Mouse (Mus musculus) adrenal gland, adult 10 weeks (tissue): Measurements from ENCODE around the gene Gm17581. TPM values are rescaled to one million over a fixed set of nuclear protein-coding genes. Genes with fewer than 3 reads are reported as not detected.

Experiments
- polyA plus RNA-seq: library from polyadenylated mRNA; stranded (reverse); fragments of 350-450 nt; fragmentation: Illumina TruSeq; extraction: RNeasy Lipid Tissue Mini Kit (QIAGEN cat#74804); gene quantifications from one replicate; pipeline ENCODE4 v1.2.3, GENCODE M21; 2014; ENCODE audit warnings: low read depth, low replicate concordance

Gm17581 gene
- not detected for polyA plus RNA-seq

GRCm38 (mm10) chr2:155735766-155736165, at the start of gene Gm17581:
Gene Gm17581 (minus strand): TSS chr2:155735866.

DNA sequence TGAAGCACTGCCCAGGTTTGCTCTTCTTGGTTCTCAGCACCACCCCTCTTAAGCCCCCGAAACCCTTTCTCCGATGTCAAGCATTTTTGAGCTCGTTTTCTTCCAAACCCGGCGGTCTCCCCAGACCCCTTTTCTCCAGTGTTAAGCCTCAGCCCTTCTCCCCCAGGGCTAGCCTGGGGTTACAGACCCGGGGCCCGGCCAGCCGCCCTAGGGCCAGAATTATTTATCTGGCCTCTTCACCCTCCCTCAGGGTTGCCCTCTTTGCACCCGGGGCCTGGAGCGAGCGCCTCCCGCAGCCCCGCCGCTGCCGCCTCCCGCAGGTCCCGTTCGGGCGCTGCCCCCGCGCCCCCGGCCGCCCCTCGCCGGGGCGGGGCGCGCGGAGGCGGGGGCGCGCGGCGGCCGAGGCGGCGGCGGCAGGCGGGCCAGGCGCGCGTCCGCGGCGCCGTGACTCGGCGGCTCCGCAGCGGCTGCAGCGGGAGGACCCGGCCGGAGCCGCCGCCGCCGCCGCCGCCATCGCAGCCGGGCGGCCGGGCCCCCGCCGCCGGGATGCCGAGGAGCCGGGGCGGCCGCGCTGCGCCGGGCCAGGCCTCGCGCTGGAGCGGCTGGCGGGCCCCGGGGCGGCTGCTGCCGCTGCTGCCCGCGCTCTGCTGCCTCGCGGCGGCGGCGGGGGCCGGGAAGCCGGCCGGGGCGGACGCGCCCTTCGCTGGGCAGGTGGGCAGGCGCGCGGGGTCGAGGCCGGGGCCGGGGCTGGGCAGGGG, 39.4 kb upstream of the Gm17581 start, which contains the start of gene Mmp24:
Mmp24 (plus strand) TSS at position 416 of the 758 bp plus-strand sequence.

GRCm38 (mm10) chr2:155751014-155751786, 15.5 kb upstream of the Gm17581 start, which contains the start of gene Procr:
Gene Procr (plus strand): TSS chr2:155751117.

DNA sequence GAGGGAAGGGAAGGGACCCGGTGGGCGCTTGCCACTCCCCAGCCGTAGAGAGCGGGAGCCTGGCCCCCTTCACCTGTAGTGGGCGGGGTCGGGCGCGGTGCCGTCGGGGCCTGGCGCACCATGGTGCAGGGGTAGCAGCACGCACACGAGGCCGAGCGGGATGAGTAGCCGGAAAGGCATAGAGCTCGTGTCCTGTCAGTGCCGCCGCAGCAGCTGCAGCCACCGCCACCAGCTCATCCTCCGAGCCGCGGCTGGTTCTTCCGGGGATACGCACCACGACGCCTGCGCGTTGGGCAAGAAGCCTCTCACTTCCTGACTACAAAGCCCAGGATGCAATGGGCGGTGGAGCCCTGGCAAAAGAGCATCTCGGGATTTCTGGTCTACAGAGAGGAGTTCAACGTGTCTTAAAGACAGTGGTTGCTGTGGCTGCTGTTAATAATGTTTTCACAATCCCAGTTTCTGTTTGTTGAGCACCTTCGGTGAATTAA, 6.5 kb downstream of the Gm17581 start, which contains the start of gene Edem2:
Edem2 (minus strand) TSS at position 318 of the 488 bp plus-strand sequence.

DNA sequence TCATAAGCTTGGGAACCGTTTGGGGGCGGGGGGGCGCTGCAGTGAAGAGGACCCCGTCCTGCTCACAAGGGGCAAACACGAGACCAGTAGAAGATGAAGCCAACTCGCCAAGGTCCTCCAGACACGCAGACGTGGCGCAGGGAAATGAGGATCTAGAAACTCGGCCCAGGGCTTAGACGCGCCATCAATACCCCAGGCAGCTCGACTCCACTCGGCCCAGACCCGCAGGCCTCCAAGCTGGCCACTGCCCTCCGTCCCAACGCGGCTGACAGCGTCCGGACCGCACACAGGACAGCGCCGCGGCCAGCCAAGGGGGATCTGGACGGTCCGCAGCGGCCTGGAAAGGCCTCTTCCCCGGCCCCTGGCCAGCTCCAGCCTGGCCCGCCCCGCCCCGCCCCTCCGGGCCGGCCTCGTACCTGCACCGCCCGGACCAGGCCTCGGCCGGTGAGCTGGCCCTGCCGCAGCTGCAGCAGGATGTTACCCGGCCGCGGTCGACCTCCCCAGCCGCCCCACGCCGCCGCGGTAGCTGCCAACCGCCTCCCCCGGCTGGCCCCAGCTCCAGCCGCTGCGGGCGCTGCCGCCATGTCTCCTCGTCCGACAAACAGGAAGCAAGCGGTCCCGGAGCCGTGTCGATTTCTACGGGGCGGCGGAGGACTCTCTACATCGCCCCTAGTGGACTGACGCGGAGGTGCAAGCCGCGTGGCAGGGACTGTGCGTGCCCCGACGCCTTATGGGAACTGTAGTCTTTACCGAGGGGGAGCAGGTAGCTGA, 43.8 kb downstream of the Gm17581 start, which contains the start of gene Trpc4ap:
Trpc4ap (minus strand) TSS at position 662 of the 771 bp plus-strand sequence.

Other genes starting within 250 kb of the Gm17581 start
- gene Acss2, start 217.9 kb downstream of the Gm17581 start, polyA plus RNA-seq = 46.7 TPM
- gene Ggt7, start 217.6 kb downstream of the Gm17581 start, polyA plus RNA-seq = 0.41 TPM
- gene Gss, start 143.1 kb downstream of the Gm17581 start, polyA plus RNA-seq = 10.0 TPM
- not detected for gene Myh7b, start 124.7 kb downstream of the Gm17581 start, polyA plus RNA-seq
- 135 TPM for gene Trpc4ap, start 43.5 kb downstream of the Gm17581 start, polyA plus RNA-seq
- 13.9 TPM for gene Edem2, start 6.4 kb downstream of the Gm17581 start, polyA plus RNA-seq
- gene Procr, start 15.3 kb upstream of the Gm17581 start, polyA plus RNA-seq = 26.1 TPM
- gene Mmp24, start 39.5 kb upstream of the Gm17581 start, polyA plus RNA-seq = 0.17 TPM
- gene BC029722, start 83.6 kb upstream of the Gm17581 start, polyA plus RNA-seq = 203 TPM
- 17.1 TPM for gene Eif6, start 91.1 kb upstream of the Gm17581 start, polyA plus RNA-seq
- 0.17 TPM for gene Fam83c, start 99.0 kb upstream of the Gm17581 start, polyA plus RNA-seq
- gene Uqcc1, start 194.4 kb upstream of the Gm17581 start, polyA plus RNA-seq = 74.9 TPM
- not detected for gene Gm15557, start 204.9 kb upstream of the Gm17581 start, polyA plus RNA-seq
- gene Gdf5, start 209.5 kb upstream of the Gm17581 start, polyA plus RNA-seq = not detected
- 1.1 TPM for gene Cep250, start 220.6 kb upstream of the Gm17581 start, polyA plus RNA-seq